Mouse (Mus musculus) liver, embryonic 14.5 days (tissue): Measurements from ENCODE around the gene Inca1. TPM values are rescaled to one million over a fixed set of nuclear protein-coding genes. Genes with fewer than 3 reads are reported as not detected.

Source experiments
- ATAC-seq: fragments of 200-750 bp; cut with Nextera tagmentation; 2 replicates; pipeline ENCODE4 v1.8.0; 2017; ENCODE audit warnings: moderate number of reproducible peaks, mild to moderate bottlenecking, moderate library complexity; ENCODE audit not compliant: insufficient read depth
- DNase-seq, 3 experiments: peaks; one replicate each; pipeline ENCODE4 v3.0.0-alpha.2; 2012 to 2013; ENCODE audit warnings: low read depth in 3 of 3, low spot score in 3 of 3
- H3K27ac ChIP-seq: fragments of 300-500 bp; sonication (generic); 2 replicates; pipeline ENCODE4 v1.5.1; 2014; ENCODE audit warnings: moderate library complexity, mild to moderate bottlenecking, control low read depth, inconsistent platforms
- H3K27me3 ChIP-seq: fragments of 300-500 bp; sonication (generic); 2 replicates; pipeline ENCODE4 v1.6.1; 2014; ENCODE audit warnings: mild to moderate bottlenecking, low read length, moderate library complexity; ENCODE audit not compliant: control insufficient read depth, insufficient read depth
- H3K36me3 ChIP-seq: fragments of 300-500 bp; sonication (generic); replicated peaks from 2 replicates; pipeline ENCODE4 v1.6.1; 2014; ENCODE audit warnings: low read depth; ENCODE audit not compliant: control insufficient read depth, insufficient read depth
- H3K4me1 ChIP-seq, 2 experiments: fragments of 200-500 bp in 1 of 2; fragments of 300-500 bp in 1 of 2; sonication (generic) in 1 of 2; replicated peaks; 2 replicates each; pipeline ENCODE4 v1.6.1; 2012 to 2014; ENCODE audit warnings: antibody characterized with exemption in 1 of 2, inconsistent platforms in 1 of 2, low read length in 1 of 2; ENCODE audit not compliant: control insufficient read depth in 2 of 2, insufficient read depth in 2 of 2
- H3K4me2 ChIP-seq: fragments of 300-500 bp; sonication (generic); 2 replicates; pipeline ENCODE4 v1.6.1; 2014; ENCODE audit warnings: low read depth, mild to moderate bottlenecking, control low read depth, moderate library complexity
- H3K4me3 ChIP-seq, 2 experiments: fragments of 200-500 bp in 1 of 2; fragments of 300-500 bp in 1 of 2; sonication (generic) in 1 of 2; 2 replicates each; pipeline ENCODE4 v1.5.1; 2012 to 2014; ENCODE audit warnings: low read depth in 2 of 2, low read length in 2 of 2, mild to moderate bottlenecking in 2 of 2, control low read depth in 1 of 2, inconsistent platforms in 1 of 2, moderate library complexity in 1 of 2; ENCODE audit not compliant: insufficient read depth in 1 of 2
- H3K9ac ChIP-seq: fragments of 300-500 bp; sonication (generic); replicated peaks from 2 replicates; pipeline ENCODE4 v1.6.1; 2014; ENCODE audit warnings: mild to moderate bottlenecking, control low read depth, moderate library complexity
- H3K9me3 ChIP-seq: fragments of 300-500 bp; sonication (generic); 2 replicates; pipeline ENCODE4 v1.6.1; 2016; ENCODE audit warnings: low read length, mixed read lengths; ENCODE audit not compliant: control insufficient read depth
- CTCF ChIP-seq: IDR thresholded peaks from 2 replicates; pipeline ENCODE4 v1.5.1; 2016; ENCODE audit warnings: antibody characterized with exemption, low read depth, control low read depth
- EP300 ChIP-seq: IDR thresholded peaks from 2 replicates; pipeline ENCODE4 v1.6.1; 2016; ENCODE audit warnings: antibody characterized with exemption, low read depth
- WGBS: fragments of 180-500 bp; shearing (Covaris S2); extraction: QIAGEN DNeasy Blood & Tissue Kit; methylation state at CpG from one replicate; pipeline ENCODE4 v1.1.7; 2014; ENCODE audit not compliant: insufficient replicate concordance; 5-methylcytosine and 5-hydroxymethylcytosine counted together
- polyA plus RNA-seq, 2 experiments: library from polyadenylated mRNA; depleted of rRNA in 1 of 2; stranded (reverse) in 1 of 2; unstranded in 1 of 2; fragments of >200 nt; fragmentation: Nextera tagmentation in 1 of 2; extraction: Ambion mirVana in 1 of 2; gene quantifications; 2 replicates each; pipeline versions ENCODE4 v1.2.1 to v1.2.3; 2012 to 2014

The Inca1 gene
- polyA plus RNA-seq, 2 experiments: 0.63 to 0.71 TPM

- ATAC-seq: peak; percentile 67
- Histone ChIP-seq H3K36me3 (peaks cover 12% of the 10 kb centered on the region), H3K27me3 (no peaks in the 10 kb centered on the region), H3K4me2 (peak overlapping the region; percentile 91), H3K9me3 (no peaks in the 10 kb centered on the region), H3K4me1 (peaks cover 9 to 12% of the 10 kb centered on the region in 2 experiments), H3K27ac (peak overlapping the region; percentile 89), H3K9ac (peak overlapping the region; percentile 81), H3K4me3 (peak overlapping the region; percentile 79 to 93)
- no peak for DNase-seq
- no peak for TF ChIP-seq CTCF
- WGBS: under 1% methylated on average over 15 of the region's 15 CpGs
Measured at GRCm38 (mm10) chr11:70668335-70668770, 31.6 kb downstream of the Inca1 start.

- 62% methylated on average over 14 of the region's 14 CpGs for whole genome bisulfite sequencing
- TF ChIP-seq EP300 (no peak), CTCF (no peak)
- ATAC-seq (no peak), DNase-seq (no peak)
- no peaks in the 10 kb centered on the region for H3K9me3 ChIP-seq
- peak overlapping the region; percentile 81 for H3K9ac ChIP-seq
- H3K36me3 ChIP-seq: peaks cover 17% of the 10 kb centered on the region
- H3K27ac ChIP-seq: peak overlapping the region; percentile 89
- peak overlapping the region; percentile 91 for H3K4me2 ChIP-seq
- H3K4me3 ChIP-seq: peak overlapping the region; percentile 79 to 93
- peaks cover 9 to 12% of the 10 kb centered on the region in 2 experiments for H3K4me1 ChIP-seq
- no peaks in the 10 kb centered on the region for H3K27me3 ChIP-seq
Measured at GRCm38 (mm10) chr11:70667271-70668150, 32.4 kb downstream of the Inca1 start.

GRCm38 (mm10) chr11:70666687-70667086 is 33.3 kb downstream of the Inca1 start:
- peaks cover 17% of the 10 kb centered on the region for H3K36me3 ChIP-seq
- no peaks in the 10 kb centered on the region for H3K27me3 ChIP-seq
- DNase-seq: no peak
- ATAC-seq: no peak
- H3K4me1 ChIP-seq: peaks cover 9 to 12% of the 10 kb centered on the region in 2 experiments
- H3K9me3 ChIP-seq: no peaks in the 10 kb centered on the region
- TF ChIP-seq EP300: no peak
- no peak for TF ChIP-seq CTCF
- 88% methylated on average over 8 of the region's 8 CpGs for WGBS
- no peak overlapping the region for H3K4me2 ChIP-seq
- H3K27ac ChIP-seq: no peak overlapping the region
- H3K4me3 ChIP-seq: no peak overlapping the region
- H3K9ac ChIP-seq: no peak overlapping the region

GRCm38 (mm10) chr11:70664741-70665140 is 35.2 kb downstream of the Inca1 start:
- 82% methylated on average over 9 of the region's 9 CpGs for WGBS
- H3K36me3 ChIP-seq: peaks cover 17% of the 10 kb centered on the region
- TF ChIP-seq CTCF: 0 out of 2 replicates have a peak, but pooled peaks have one; percentile 29
- no peak for TF ChIP-seq EP300
- no peak overlapping the region for H3K27ac ChIP-seq
- ATAC-seq: no peak
- H3K4me3 ChIP-seq: no peak overlapping the region
- H3K9ac ChIP-seq: no peak overlapping the region
- no peak overlapping the region for H3K4me2 ChIP-seq
- DNase-seq: no peak
- peaks cover 9 to 10% of the 10 kb centered on the region in 2 experiments for H3K4me1 ChIP-seq
- H3K9me3 ChIP-seq: no peaks in the 10 kb centered on the region
- no peaks in the 10 kb centered on the region for H3K27me3 ChIP-seq

- Histone ChIP-seq H3K36me3 (peaks cover 17% of the 10 kb centered on the region), H3K9ac (no peak overlapping the region), H3K4me2 (no peak overlapping the region), H3K27me3 (no peaks in the 10 kb centered on the region), H3K4me3 (no peak overlapping the region), H3K27ac (no peak overlapping the region), H3K9me3 (no peaks in the 10 kb centered on the region), H3K4me1 (peaks cover 9 to 10% of the 10 kb centered on the region in 2 experiments)
- no peak for TF ChIP-seq CTCF
- TF ChIP-seq EP300: no peak
- ATAC-seq (no peak), DNase-seq (no peak)
- 86% methylated on average over 6 of the region's 6 CpGs for WGBS
Measured at GRCm38 (mm10) chr11:70663957-70664356, 36.0 kb downstream of the Inca1 start.
